Mouse (Mus musculus) hindbrain, embryonic 12.5 days (tissue): Measurements from ENCODE around the gene Fam53a. TPM values are rescaled to one million over a fixed set of nuclear protein-coding genes. Genes with fewer than 3 reads are reported as not detected.
A peak's percentile ranks its signal among the peaks of the same experiment; 100 is the strongest.

Experiments used
- ATAC-seq: fragments of 200-750 bp; cut with Nextera tagmentation; 2 replicates; pipeline ENCODE4 v1.8.0; 2017; ENCODE audit warnings: moderate TSS enrichment; ENCODE audit not compliant: low FRiP score
- H3K27ac ChIP-seq: fragments of 300-500 bp; sonication (generic); 2 replicates; pipeline ENCODE4 v1.5.1; 2016; ENCODE audit warnings: mild to moderate bottlenecking
- H3K27me3 ChIP-seq: fragments of 300-500 bp; sonication (generic); 2 replicates; pipeline ENCODE4 v1.6.1; 2016; ENCODE audit warnings: mild to moderate bottlenecking
- H3K36me3 ChIP-seq: fragments of 300-500 bp; sonication (generic); 2 replicates; pipeline ENCODE4 v1.6.1; 2016; ENCODE audit warnings: mild to moderate bottlenecking
- H3K4me1 ChIP-seq: fragments of 300-500 bp; sonication (generic); 2 replicates; pipeline ENCODE4 v1.6.1; 2016
- H3K4me2 ChIP-seq: fragments of 300-500 bp; sonication (generic); replicated peaks from 2 replicates; pipeline ENCODE4 v1.6.1; 2016; ENCODE audit warnings: mild to moderate bottlenecking
- H3K4me3 ChIP-seq: fragments of 300-500 bp; sonication (generic); 2 replicates; pipeline ENCODE4 v1.5.1; 2016; ENCODE audit warnings: mild to moderate bottlenecking
- H3K9ac ChIP-seq: fragments of 300-500 bp; sonication (generic); 2 replicates; pipeline ENCODE4 v1.6.1; 2016; ENCODE audit warnings: mild to moderate bottlenecking, moderate library complexity
- H3K9me3 ChIP-seq: fragments of 300-500 bp; sonication (generic); replicated peaks from 2 replicates; pipeline ENCODE4 v1.6.1; 2016; ENCODE audit warnings: mild to moderate bottlenecking
- WGBS: fragments of 180-500 bp; shearing (Covaris S2); methylation state at CpG from one replicate; pipeline ENCODE4 v1.1.7; 2016; 5-methylcytosine and 5-hydroxymethylcytosine counted together
- polyA plus RNA-seq: library from polyadenylated mRNA; unstranded; fragments of >200 nt; fragmentation: Nextera tagmentation; extraction: Ambion mirVana; gene quantifications from 2 replicates; pipeline ENCODE4 v1.2.1, GENCODE M21; 2016

Fam53a gene
- polyA plus RNA-seq, 1 experiment from 2014 or later: 50.8 TPM

- Histone ChIP-seq H3K4me3 (no peak overlapping the region), H3K36me3 (peaks cover 17% of the 10 kb centered on the region), H3K4me2 (no peak overlapping the region), H3K9ac (no peak overlapping the region), H3K27me3 (no peaks in the 10 kb centered on the region), H3K9me3 (no peaks in the 10 kb centered on the region), H3K4me1 (peaks cover 44% of the 10 kb centered on the region), H3K27ac (no peak overlapping the region)
- ATAC-seq: no peak
- 95% methylated on average over 13 of the region's 13 CpGs for WGBS
These were observed 25.0 kb upstream of the Fam53a start for GRCm38 (mm10) chr5:33654424-33654823.

- Histone ChIP-seq H3K27me3 (no peaks in the 10 kb centered on the region), H3K9ac (peak overlapping the region; percentile 81), H3K36me3 (peaks cover 22% of the 10 kb centered on the region), H3K9me3 (no peaks in the 10 kb centered on the region), H3K4me2 (peak overlapping the region; percentile 79), H3K27ac (peak overlapping the region; percentile 71), H3K4me1 (peaks cover 35% of the 10 kb centered on the region), H3K4me3 (peak overlapping the region; percentile 71)
- peak; percentile 46 for ATAC-seq
- 5% methylated on average over 9 of the region's 9 CpGs for WGBS
These were observed 23.3 kb upstream of the Fam53a start for GRCm38 (mm10) chr5:33652783-33653173.

GRCm38 (mm10) chr5:33651921-33652782, 22.7 kb upstream of the Fam53a start, which contains the start of gene Slbp:
Gene Slbp, minus strand, starts transcription at chr5:33652574.
- Histone ChIP-seq H3K27me3 (no peaks in the 10 kb centered on the region), H3K27ac (peak within 1 kb of the TSS; percentile 98), H3K9ac (peak within 1 kb of the TSS; percentile 81), H3K4me3 (peak within 1 kb of the TSS; percentile 71), H3K4me2 (peak within 1 kb of the TSS; percentile 79), H3K4me1 (peaks cover 35% of the 10 kb centered on the region), H3K9me3 (no peaks in the 10 kb centered on the region), H3K36me3 (peaks cover 28% of the 10 kb centered on the region)
- peak; percentile 96 for ATAC-seq
- WGBS: under 1% methylated on average over 82 of the region's 82 CpGs

GRCm38 (mm10) chr5:33651541-33651920, 22.1 kb upstream of the Fam53a start:
- ATAC-seq: no peak; the same call in 1 of the 2 replicates
- WGBS: 2% methylated on average over 11 of the region's 11 CpGs
- Histone ChIP-seq H3K9ac (peak overlapping the region; percentile 81), H3K27ac (peak overlapping the region; percentile 98), H3K36me3 (peaks cover 33% of the 10 kb centered on the region), H3K4me2 (peak overlapping the region; percentile 79), H3K4me3 (peak overlapping the region; percentile 71), H3K27me3 (no peaks in the 10 kb centered on the region), H3K9me3 (no peaks in the 10 kb centered on the region), H3K4me1 (peaks cover 29% of the 10 kb centered on the region)

GRCm38 (mm10) chr5:33651017-33651416, 21.6 kb upstream of the Fam53a start:
- Histone ChIP-seq H3K4me3 (peak overlapping the region; percentile 71), H3K4me2 (peak overlapping the region; percentile 79), H3K9me3 (no peaks in the 10 kb centered on the region), H3K27ac (peak overlapping the region; percentile 98), H3K4me1 (peaks cover 27% of the 10 kb centered on the region), H3K36me3 (peaks cover 39% of the 10 kb centered on the region), H3K9ac (peak overlapping the region; percentile 81), H3K27me3 (no peaks in the 10 kb centered on the region)
- WGBS: 16% methylated on average over 2 of the region's 2 CpGs
- ATAC-seq: no peak

- Histone ChIP-seq H3K4me2 (no peak overlapping the region), H3K27me3 (no peaks in the 10 kb centered on the region), H3K4me1 (no peaks in the 10 kb centered on the region), H3K4me3 (no peak overlapping the region), H3K9me3 (no peaks in the 10 kb centered on the region), H3K27ac (no peak overlapping the region), H3K9ac (no peak overlapping the region), H3K36me3 (peaks cover 51% of the 10 kb centered on the region)
- no peak for ATAC-seq
- WGBS: 45% methylated on average over 3 of the region's 3 CpGs
These were observed 11.2 kb upstream of the Fam53a start for GRCm38 (mm10) chr5:33640652-33641051.

- H3K9ac ChIP-seq: no peak overlapping the region
- no peak for ATAC-seq
- H3K27ac ChIP-seq: no peak overlapping the region
- no peak overlapping the region for H3K4me3 ChIP-seq
- no peak overlapping the region for H3K4me2 ChIP-seq
- WGBS: 68% methylated on average over 4 of the region's 4 CpGs
- no peaks in the 10 kb centered on the region for H3K4me1 ChIP-seq
- H3K9me3 ChIP-seq: no peaks in the 10 kb centered on the region
- H3K36me3 ChIP-seq: peaks cover 45% of the 10 kb centered on the region
- H3K27me3 ChIP-seq: no peaks in the 10 kb centered on the region
These were observed 9.4 kb upstream of the Fam53a start for GRCm38 (mm10) chr5:33638826-33639225.

GRCm38 (mm10) chr5:33637606-33638350, 8.3 kb upstream of the Fam53a start:
- Histone ChIP-seq H3K9me3 (no peaks in the 10 kb centered on the region), H3K4me3 (no peak overlapping the region), H3K4me1 (no peaks in the 10 kb centered on the region), H3K36me3 (peaks cover 34% of the 10 kb centered on the region), H3K4me2 (no peak overlapping the region), H3K9ac (no peak overlapping the region), H3K27me3 (no peaks in the 10 kb centered on the region), H3K27ac (no peak overlapping the region)
- ATAC-seq: no peak
- 72% methylated on average over 3 of the region's 3 CpGs for WGBS

- Histone ChIP-seq H3K36me3 (peaks cover 18% of the 10 kb centered on the region; the same call in 1 of the 2 replicates), H3K4me1 (peaks cover 4% of the 10 kb centered on the region), H3K4me3 (no peak overlapping the region), H3K27ac (no peak overlapping the region), H3K27me3 (no peaks in the 10 kb centered on the region), H3K4me2 (no peak overlapping the region), H3K9me3 (no peaks in the 10 kb centered on the region), H3K9ac (no peak overlapping the region)
- no peak for ATAC-seq
- 95% methylated on average over 3 of the region's 3 CpGs for WGBS
These were observed 5.9 kb upstream of the Fam53a start for GRCm38 (mm10) chr5:33635361-33635760.

GRCm38 (mm10) chr5:33632526-33632925, 3.1 kb upstream of the Fam53a start:
- Histone ChIP-seq H3K4me1 (peaks cover 18% of the 10 kb centered on the region), H3K36me3 (0 out of 2 replicates have a peak, but pooled peaks cover 10% of the 10 kb centered on the region), H3K4me3 (no peak overlapping the region), H3K9ac (no peak overlapping the region), H3K27me3 (no peaks in the 10 kb centered on the region), H3K9me3 (no peaks in the 10 kb centered on the region), H3K27ac (no peak overlapping the region), H3K4me2 (no peak overlapping the region)
- WGBS: 89% methylated on average over 1 of the region's 1 CpGs
- ATAC-seq: no peak

GRCm38 (mm10) chr5:33630615-33631014, 1.2 kb upstream of the Fam53a start:
- 0 out of 2 replicates have a peak, but pooled peaks cover 6% of the 10 kb centered on the region for H3K36me3 ChIP-seq
- no peak overlapping the region for H3K27ac ChIP-seq
- no peak overlapping the region; the same call in 1 of the 2 replicates for H3K4me3 ChIP-seq
- H3K9me3 ChIP-seq: no peaks in the 10 kb centered on the region
- no peaks in the 10 kb centered on the region for H3K27me3 ChIP-seq
- ATAC-seq: no peak
- peaks cover 18% of the 10 kb centered on the region for H3K4me1 ChIP-seq
- H3K9ac ChIP-seq: peak overlapping the region; percentile 2; the same call in 1 of the 2 replicates
- no peak overlapping the region; the same call in 1 of the 2 replicates for H3K4me2 ChIP-seq
- WGBS: 61% methylated on average over 4 of the region's 4 CpGs

- 0 out of 2 replicates have a peak, but pooled peaks cover 6% of the 10 kb centered on the region for H3K36me3 ChIP-seq
- peaks cover 18% of the 10 kb centered on the region for H3K4me1 ChIP-seq
- no peaks in the 10 kb centered on the region for H3K9me3 ChIP-seq
- peak; percentile 33 for ATAC-seq
- WGBS: 8% methylated on average over 9 of the region's 9 CpGs
- H3K27me3 ChIP-seq: no peaks in the 10 kb centered on the region
- peak overlapping the region; percentile 63 for H3K9ac ChIP-seq
- peak overlapping the region; percentile 83 for H3K4me3 ChIP-seq
- peak overlapping the region; percentile 90 for H3K4me2 ChIP-seq
- peak overlapping the region; percentile 60; the same call in 1 of the 2 replicates for H3K27ac ChIP-seq
These were observed 626 bp upstream of the Fam53a start for GRCm38 (mm10) chr5:33630061-33630460.
